Mouse (Mus musculus) kidney, embryonic 15.5 days (tissue): ENCODE measurements around the gene Sox13. TPM values are rescaled to one million over a fixed set of nuclear protein-coding genes. Genes with fewer than 3 reads are reported as not detected.

Source experiments
- ATAC-seq: fragments of 200-750 bp; cut with Nextera tagmentation; replicated peaks from 2 replicates; pipeline ENCODE4 v1.8.0; 2017; ENCODE audit warnings: moderate TSS enrichment; ENCODE audit not compliant: low FRiP score
- H3K27ac ChIP-seq: fragments of 300-500 bp; sonication (generic); 2 replicates; pipeline ENCODE4 v1.5.1; 2015; ENCODE audit warnings: mild to moderate bottlenecking, inconsistent platforms
- H3K27me3 ChIP-seq: fragments of 300-500 bp; sonication (generic); 2 replicates; pipeline ENCODE4 v1.6.1; 2015; ENCODE audit warnings: inconsistent platforms
- H3K36me3 ChIP-seq: fragments of 300-500 bp; sonication (generic); 2 replicates; pipeline ENCODE4 v1.6.1; 2015; ENCODE audit warnings: inconsistent platforms
- H3K4me1 ChIP-seq: fragments of 300-500 bp; sonication (generic); 2 replicates; pipeline ENCODE4 v1.6.1; 2015; ENCODE audit warnings: inconsistent platforms
- H3K4me2 ChIP-seq: fragments of 300-500 bp; sonication (generic); 2 replicates; pipeline ENCODE4 v1.6.1; 2015; ENCODE audit warnings: moderate library complexity, mild to moderate bottlenecking, inconsistent platforms
- H3K4me3 ChIP-seq: fragments of 300-500 bp; sonication (generic); replicated peaks from 2 replicates; pipeline ENCODE4 v1.5.1; 2015; ENCODE audit warnings: mild to moderate bottlenecking, inconsistent platforms
- H3K9ac ChIP-seq: fragments of 300-500 bp; sonication (generic); 2 replicates; pipeline ENCODE4 v1.6.1; 2015; ENCODE audit warnings: mild to moderate bottlenecking, inconsistent platforms
- H3K9me3 ChIP-seq: fragments of 300-500 bp; sonication (generic); replicated peaks from 2 replicates; pipeline ENCODE4 v1.6.1; 2016; ENCODE audit warnings: inconsistent platforms
- WGBS: fragments of 180-500 bp; shearing (Covaris S2); methylation state at CpG from one replicate; pipeline ENCODE4 v1.1.7; 2015; ENCODE audit warnings: mixed read lengths; 5-methylcytosine and 5-hydroxymethylcytosine counted together
- polyA plus RNA-seq: library from polyadenylated mRNA; unstranded; fragments of >200 nt; fragmentation: Nextera tagmentation; extraction: Ambion mirVana; gene quantifications from 2 replicates; pipeline ENCODE4 v1.2.1, GENCODE M21; 2015

Sox13 gene
- polyA plus RNA-seq, 1 experiment from 2014 or later, result 16.2 TPM

DNA sequence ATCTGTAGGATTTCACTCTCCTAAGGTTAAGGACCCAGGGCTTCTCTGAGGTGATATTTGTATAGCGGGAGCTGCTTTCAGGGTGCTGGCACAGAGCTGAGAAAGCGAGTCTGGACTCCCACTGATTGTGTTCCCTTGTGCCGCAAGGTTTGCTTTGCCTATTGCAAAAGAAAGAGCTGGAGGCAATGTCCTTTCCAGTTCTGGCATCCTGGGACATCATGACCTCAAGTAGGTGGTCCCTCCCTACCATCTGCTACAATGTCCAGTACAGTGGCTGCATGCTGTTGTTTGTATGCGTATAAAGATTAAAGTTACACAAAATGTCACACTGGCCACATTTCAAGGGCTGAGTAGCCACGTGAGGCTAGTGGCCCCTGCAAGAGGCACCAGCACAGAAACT is 62.1 kb downstream of the Sox13 start:
- Histone ChIP-seq H3K9ac (no peak overlapping the region), H3K4me1 (peaks cover 12% of the 10 kb centered on the region), H3K36me3 (no peaks in the 10 kb centered on the region), H3K9me3 (no peaks in the 10 kb centered on the region), H3K27me3 (peaks cover 37% of the 10 kb centered on the region), H3K27ac (no peak overlapping the region), H3K4me3 (no peak overlapping the region), H3K4me2 (no peak overlapping the region)
- no peak for ATAC-seq
- WGBS, result 94% methylated on average over 5 of the region's 5 CpGs

DNA sequence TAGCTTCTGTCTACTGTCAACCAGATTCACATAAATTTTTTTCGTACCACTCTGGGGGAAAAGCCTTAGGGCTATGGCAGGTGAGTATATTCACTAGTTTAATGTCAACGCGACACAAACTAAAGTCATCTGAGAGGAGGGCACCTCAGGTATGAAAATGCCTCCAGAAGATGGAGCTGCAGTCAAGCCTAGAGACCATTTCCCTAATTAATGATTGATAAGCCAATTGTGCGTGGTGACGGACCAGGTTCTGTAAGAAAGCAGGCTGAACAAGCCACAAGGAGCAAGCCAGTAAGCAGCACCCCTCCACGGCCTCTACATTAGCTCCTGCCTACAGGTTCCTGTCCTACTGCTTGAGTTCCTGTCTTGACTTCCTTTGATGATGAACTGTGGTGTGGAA is 63.2 kb downstream of the Sox13 start:
- no peak for ATAC-seq
- peaks cover 39% of the 10 kb centered on the region for H3K27me3 ChIP-seq
- no peak overlapping the region for H3K4me2 ChIP-seq
- H3K9ac ChIP-seq, result no peak overlapping the region
- no peak overlapping the region for H3K4me3 ChIP-seq
- H3K9me3 ChIP-seq, result no peaks in the 10 kb centered on the region
- no peak overlapping the region for H3K27ac ChIP-seq
- WGBS, result 90% methylated on average over 6 of the region's 6 CpGs
- no peaks in the 10 kb centered on the region for H3K36me3 ChIP-seq
- H3K4me1 ChIP-seq, result peaks cover 19% of the 10 kb centered on the region

DNA sequence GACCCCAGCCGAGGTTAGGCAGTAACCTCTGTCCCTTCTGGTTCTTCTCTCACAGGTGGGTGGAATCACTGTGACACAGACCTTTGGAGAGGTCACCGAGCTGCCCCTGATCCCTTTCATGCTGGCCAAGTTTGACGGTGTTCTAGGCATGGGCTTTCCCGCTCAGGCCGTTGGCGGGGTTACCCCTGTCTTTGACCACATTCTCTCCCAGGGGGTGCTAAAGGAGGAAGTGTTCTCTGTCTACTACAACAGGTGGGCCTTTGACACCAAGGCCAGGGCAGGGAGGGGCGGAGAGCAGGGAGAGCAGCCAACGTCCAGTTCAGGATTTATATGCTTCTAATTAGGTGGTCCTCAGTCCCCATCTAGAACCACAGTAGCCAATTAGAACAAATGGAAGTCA is 67.8 kb downstream of the Sox13 start:
- 38% methylated on average over 8 of the region's 8 CpGs for WGBS
- H3K4me2 ChIP-seq, result no peak overlapping the region
- ATAC-seq, result no peak
- H3K4me3 ChIP-seq, result no peak overlapping the region
- H3K9ac ChIP-seq, result no peak overlapping the region
- H3K4me1 ChIP-seq, result peaks cover 15% of the 10 kb centered on the region; the same call in 1 of the 2 replicates
- H3K27me3 ChIP-seq, result peaks cover 28% of the 10 kb centered on the region
- no peaks in the 10 kb centered on the region for H3K36me3 ChIP-seq
- no peak overlapping the region for H3K27ac ChIP-seq
- H3K9me3 ChIP-seq, result no peaks in the 10 kb centered on the region

DNA sequence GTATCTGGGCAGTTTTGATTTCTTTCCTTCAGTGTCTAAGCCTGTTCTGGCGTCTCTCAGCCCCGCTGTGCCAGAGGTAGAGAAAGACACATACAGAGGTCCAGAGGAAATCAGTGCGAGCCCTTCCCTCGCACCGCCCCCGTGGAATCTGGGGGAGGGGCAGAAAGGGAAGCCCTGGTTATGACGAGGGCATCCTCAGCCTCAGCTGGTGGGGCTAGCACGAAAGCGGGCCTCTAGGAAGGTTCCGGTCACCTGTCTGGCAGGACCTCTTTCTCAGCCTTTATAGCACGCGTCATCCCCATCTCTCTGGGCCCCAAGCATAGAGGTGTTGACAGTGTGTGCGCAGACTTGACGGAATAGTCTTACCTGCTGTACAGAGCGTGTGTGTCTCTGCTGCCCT is 68.3 kb downstream of the Sox13 start:
- H3K27me3 ChIP-seq, result peaks cover 28% of the 10 kb centered on the region
- peaks cover 15% of the 10 kb centered on the region; the same call in 1 of the 2 replicates for H3K4me1 ChIP-seq
- no peak overlapping the region for H3K9ac ChIP-seq
- H3K27ac ChIP-seq, result no peak overlapping the region
- no peaks in the 10 kb centered on the region for H3K36me3 ChIP-seq
- no peaks in the 10 kb centered on the region for H3K9me3 ChIP-seq
- no peak overlapping the region for H3K4me2 ChIP-seq
- peak; percentile 30; the same call in 1 of the 2 replicates for ATAC-seq
- H3K4me3 ChIP-seq, result no peak overlapping the region
- WGBS, result 46% methylated on average over 15 of the region's 15 CpGs

DNA sequence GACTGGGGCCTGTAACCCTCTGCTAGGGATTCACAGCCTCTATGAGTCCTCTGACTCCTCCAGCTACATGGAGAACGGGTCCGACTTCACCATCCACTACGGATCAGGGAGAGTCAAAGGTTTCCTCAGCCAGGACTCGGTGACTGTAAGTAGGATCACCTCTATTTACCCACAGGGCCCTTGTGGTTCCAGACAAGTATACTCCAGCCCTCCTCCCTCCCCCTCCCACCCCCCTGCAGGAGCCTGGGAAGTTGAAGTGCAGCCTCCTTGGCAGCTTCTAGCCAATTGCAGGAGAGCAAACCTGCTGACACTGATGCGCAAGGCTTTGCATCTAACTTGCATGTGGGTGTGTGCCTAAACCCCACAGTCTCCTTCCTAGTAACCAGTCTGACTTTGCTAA is 68.7 kb downstream of the Sox13 start:
- H3K4me1 ChIP-seq, result peaks cover 18% of the 10 kb centered on the region
- H3K9ac ChIP-seq, result no peak overlapping the region
- no peak overlapping the region for H3K4me3 ChIP-seq
- no peak overlapping the region for H3K27ac ChIP-seq
- H3K4me2 ChIP-seq, result no peak overlapping the region
- WGBS, result 52% methylated on average over 5 of the region's 5 CpGs
- no peaks in the 10 kb centered on the region for H3K9me3 ChIP-seq
- no peak for ATAC-seq
- no peaks in the 10 kb centered on the region for H3K36me3 ChIP-seq
- peaks cover 28% of the 10 kb centered on the region for H3K27me3 ChIP-seq

DNA sequence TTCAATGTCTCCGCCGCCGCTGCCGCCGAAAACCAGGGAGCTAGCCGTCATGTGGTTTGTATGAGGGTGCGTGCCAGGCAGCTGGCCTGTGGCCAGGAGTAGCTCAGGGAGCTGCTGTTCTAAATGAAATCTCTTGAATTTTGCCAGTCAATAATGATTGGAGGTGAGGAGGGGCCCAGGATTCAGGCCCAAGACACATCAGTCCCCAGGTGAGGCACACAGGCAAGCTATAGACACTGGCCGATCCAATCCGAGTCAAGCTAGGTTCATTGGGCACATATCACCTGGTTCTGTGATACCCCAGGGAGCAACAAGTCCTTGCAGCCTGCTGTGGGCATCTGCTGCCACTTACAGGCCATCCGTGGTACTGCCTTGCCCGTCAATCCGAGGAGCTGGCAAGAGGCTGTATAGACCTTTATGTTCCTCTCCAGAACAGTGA is 70.8 kb downstream of the Sox13 start:
- H3K36me3 ChIP-seq, result no peaks in the 10 kb centered on the region
- H3K4me3 ChIP-seq, result no peak overlapping the region
- H3K4me1 ChIP-seq, result peaks cover 21% of the 10 kb centered on the region
- H3K27me3 ChIP-seq, result peaks cover 28% of the 10 kb centered on the region
- H3K27ac ChIP-seq, result no peak overlapping the region
- H3K9ac ChIP-seq, result no peak overlapping the region
- ATAC-seq, result no peak
- no peaks in the 10 kb centered on the region for H3K9me3 ChIP-seq
- H3K4me2 ChIP-seq, result no peak overlapping the region
- WGBS, result 54% methylated on average over 12 of the region's 12 CpGs

DNA sequence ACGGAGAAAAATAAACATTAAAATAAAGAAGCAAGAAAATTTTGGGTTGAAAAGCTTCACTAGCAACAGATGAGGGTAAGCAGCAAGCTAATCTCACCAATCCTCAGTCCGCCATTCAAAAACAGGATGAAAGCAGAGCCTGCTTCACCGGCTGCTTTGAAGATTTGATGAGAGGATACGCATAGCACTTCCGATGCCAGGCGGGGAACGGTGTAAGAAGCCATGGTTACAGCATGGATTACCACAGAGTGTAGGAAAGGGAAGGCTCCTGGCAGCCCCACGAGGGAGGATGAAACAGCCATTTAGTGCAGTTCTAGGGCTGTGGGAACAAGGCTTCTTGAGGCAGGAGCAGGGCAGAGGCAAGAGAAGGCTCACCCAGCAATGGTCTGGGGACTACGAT is 72.4 kb downstream of the Sox13 start:
- 34% methylated on average over 9 of the region's 9 CpGs for WGBS

DNA sequence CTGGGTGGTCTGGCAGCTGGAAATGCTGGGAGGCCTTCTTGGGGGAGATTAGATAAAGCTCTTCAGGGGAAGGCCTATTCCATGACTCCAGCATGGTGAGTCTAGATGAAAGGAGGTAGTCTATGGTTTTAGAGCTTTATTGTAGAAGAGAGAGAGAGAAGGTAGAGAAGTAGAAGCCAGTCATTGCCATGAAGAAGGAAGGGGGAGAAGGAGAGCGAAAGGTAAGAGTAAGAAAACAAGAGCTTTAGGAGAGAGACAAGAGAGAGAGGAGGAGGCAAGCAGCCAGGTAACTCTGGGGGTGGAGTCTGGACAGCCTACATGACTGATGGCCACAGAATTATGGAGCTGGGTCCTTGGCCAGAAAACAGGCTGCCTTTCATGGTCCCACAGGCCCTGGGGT is 74.0 kb downstream of the Sox13 start, which contains the start of gene Ren1:
Gene Ren1 (plus strand): TSS at position 301 of the 400 bp plus-strand sequence.
- Histone ChIP-seq H3K4me1 (peaks cover 13% of the 10 kb centered on the region), H3K9ac (no peak within 1 kb of the TSS), H3K4me2 (no peak within 1 kb of the TSS), H3K27ac (no peak within 1 kb of the TSS), H3K27me3 (peaks cover 8% of the 10 kb centered on the region; the same call in 1 of the 2 replicates), H3K4me3 (no peak within 1 kb of the TSS), H3K9me3 (no peaks in the 10 kb centered on the region), H3K36me3 (no peaks in the 10 kb centered on the region)
- 80% methylated on average over 1 of the region's 1 CpGs for WGBS
- ATAC-seq, result no peak

More for the DNA sequence above, 72.4 kb downstream of the Sox13 start:
- Histone ChIP-seq H3K4me3 (no peak overlapping the region), H3K27ac (no peak overlapping the region), H3K27me3 (peaks cover 21% of the 10 kb centered on the region), H3K36me3 (no peaks in the 10 kb centered on the region), H3K9me3 (no peaks in the 10 kb centered on the region), H3K4me2 (no peak overlapping the region), H3K4me1 (peaks cover 24% of the 10 kb centered on the region), H3K9ac (no peak overlapping the region)
- no peak for ATAC-seq

DNA sequence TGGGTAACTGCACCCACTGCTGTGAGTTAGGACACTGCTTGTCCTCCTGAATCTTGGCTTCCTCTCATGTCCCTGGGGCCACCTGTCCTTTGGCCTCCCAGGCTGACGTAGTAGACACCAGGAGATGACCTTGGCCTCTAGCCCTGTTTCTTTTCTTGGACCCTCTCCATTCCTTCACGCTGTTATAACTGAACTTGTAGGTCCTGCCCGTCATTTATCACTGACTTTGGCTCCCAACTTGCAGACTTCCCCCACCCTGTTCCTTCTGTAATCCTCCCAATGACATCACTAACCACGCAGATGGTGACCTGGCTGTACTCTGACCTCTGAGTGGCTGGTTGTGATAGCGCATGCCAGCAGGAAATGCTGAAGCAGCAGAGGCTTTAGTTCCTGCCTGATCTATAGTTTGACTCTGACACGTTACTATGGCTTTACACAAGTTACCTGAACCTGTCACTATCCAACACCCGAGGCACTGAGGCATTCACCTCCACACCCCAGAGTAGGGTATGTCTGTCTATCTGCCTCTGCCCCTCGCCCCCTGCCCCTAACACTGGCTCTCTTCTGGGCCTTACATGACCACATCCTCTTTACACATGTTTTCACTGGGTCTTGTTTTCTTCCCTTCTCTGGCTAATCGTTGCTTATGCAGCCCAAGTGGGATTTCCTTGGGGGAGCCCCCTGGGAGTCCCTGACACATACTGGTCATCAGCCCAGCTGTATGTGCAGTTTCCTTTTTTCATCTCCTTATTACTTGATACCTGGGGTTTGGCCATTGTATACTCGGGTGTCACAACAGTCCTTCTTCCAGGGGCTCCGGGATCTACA is 76.3 kb downstream of the Sox13 start:
- no peak overlapping the region for H3K9ac ChIP-seq
- H3K27ac ChIP-seq, result no peak overlapping the region
- no peak overlapping the region for H3K4me3 ChIP-seq
- H3K4me1 ChIP-seq, result peaks cover 15% of the 10 kb centered on the region
- WGBS, result 54% methylated on average over 11 of the region's 11 CpGs
- no peaks in the 10 kb centered on the region for H3K36me3 ChIP-seq
- H3K9me3 ChIP-seq, result no peaks in the 10 kb centered on the region
- H3K27me3 ChIP-seq, result 0 out of 2 replicates have a peak, but pooled peaks cover 4% of the 10 kb centered on the region
- no peak for ATAC-seq
- no peak overlapping the region for H3K4me2 ChIP-seq

DNA sequence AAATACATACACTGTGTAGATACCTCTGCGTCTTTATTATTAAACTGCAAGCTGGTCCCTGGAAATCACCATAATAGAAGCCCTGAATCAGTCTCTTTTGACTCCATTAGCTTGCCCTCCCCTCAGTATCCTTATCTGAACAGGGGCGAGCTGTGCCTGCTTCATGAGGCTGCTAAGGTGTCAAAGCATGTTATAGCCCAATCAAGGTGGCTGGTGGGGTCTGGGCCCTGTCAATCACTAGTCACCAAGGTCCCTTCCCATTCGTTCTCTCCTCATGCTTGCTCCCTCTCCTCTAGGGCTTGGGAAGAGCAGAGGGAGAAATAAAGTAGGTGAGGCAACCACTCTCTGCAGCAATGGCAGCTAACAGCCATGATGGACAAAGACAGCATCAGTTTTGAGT is 77.0 kb downstream of the Sox13 start:
- H3K4me1 ChIP-seq, result peaks cover 15% of the 10 kb centered on the region
- H3K27me3 ChIP-seq, result 0 out of 2 replicates have a peak, but pooled peaks cover 2% of the 10 kb centered on the region
- no peaks in the 10 kb centered on the region for H3K9me3 ChIP-seq
- H3K36me3 ChIP-seq, result no peaks in the 10 kb centered on the region
- no peak overlapping the region for H3K4me2 ChIP-seq
- 55% methylated on average over 3 of the region's 3 CpGs for WGBS
- H3K27ac ChIP-seq, result no peak overlapping the region
- H3K9ac ChIP-seq, result no peak overlapping the region
- no peak overlapping the region for H3K4me3 ChIP-seq
- ATAC-seq, result no peak

DNA sequence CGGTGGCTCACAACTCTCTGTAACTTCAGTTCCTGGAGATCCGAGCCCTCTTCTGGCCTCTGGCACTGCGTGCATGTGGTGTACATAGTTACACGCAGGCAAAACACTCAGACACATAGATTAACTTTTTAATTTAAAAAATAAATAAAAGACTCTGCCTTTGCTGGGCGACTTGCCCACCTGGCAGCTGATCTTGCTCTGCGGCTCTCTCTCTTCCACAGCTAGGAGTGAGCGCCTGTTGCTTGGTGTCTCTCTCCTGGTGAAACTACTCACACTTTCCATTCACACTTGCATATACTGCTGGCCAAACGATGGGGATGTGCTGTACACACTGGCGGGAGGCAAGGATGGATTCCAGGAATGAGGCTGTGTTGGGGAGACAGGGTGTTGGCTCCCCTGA is 77.6 kb downstream of the Sox13 start:
- peaks cover 11% of the 10 kb centered on the region for H3K4me1 ChIP-seq
- H3K36me3 ChIP-seq, result no peaks in the 10 kb centered on the region
- H3K4me3 ChIP-seq, result no peak overlapping the region
- WGBS, result 86% methylated on average over 9 of the region's 9 CpGs
- no peaks in the 10 kb centered on the region for H3K27me3 ChIP-seq
- H3K9me3 ChIP-seq, result no peaks in the 10 kb centered on the region
- no peak overlapping the region for H3K27ac ChIP-seq
- H3K9ac ChIP-seq, result no peak overlapping the region
- H3K4me2 ChIP-seq, result no peak overlapping the region
- no peak for ATAC-seq

DNA sequence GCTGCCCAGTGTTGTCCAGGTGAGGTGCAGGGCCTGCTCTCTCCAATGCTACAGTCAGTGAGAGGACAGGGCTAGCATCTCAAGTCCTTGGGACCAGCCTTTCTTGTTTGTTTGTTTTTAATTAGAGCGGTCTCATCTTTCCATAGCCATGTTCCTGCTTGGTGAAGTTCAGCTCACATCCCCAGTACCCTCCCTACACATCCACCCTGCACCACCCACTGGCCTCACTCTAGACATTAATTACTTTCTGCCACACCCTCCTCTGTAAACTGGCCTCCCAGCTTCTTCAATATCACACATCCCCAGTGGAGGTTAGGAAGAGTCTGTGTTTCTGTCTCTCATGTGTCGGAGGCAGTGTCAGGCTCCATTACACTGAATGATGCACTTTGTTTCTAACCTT is 79.8 kb downstream of the Sox13 start:
- H3K27me3 ChIP-seq, result no peaks in the 10 kb centered on the region
- H3K36me3 ChIP-seq, result no peaks in the 10 kb centered on the region
- H3K9me3 ChIP-seq, result no peaks in the 10 kb centered on the region
- WGBS, result 74% methylated on average over 2 of the region's 2 CpGs
- H3K27ac ChIP-seq, result no peak overlapping the region
- H3K4me3 ChIP-seq, result no peak overlapping the region
- ATAC-seq, result no peak; the same call in 1 of the 2 replicates
- H3K9ac ChIP-seq, result no peak overlapping the region
- H3K4me2 ChIP-seq, result no peak overlapping the region
- peaks cover 5% of the 10 kb centered on the region; the same call in 1 of the 2 replicates for H3K4me1 ChIP-seq
